Mouse (Mus musculus) T-helper 2 cell (primary cell): ENCODE measurements around the gene Rrp1b.
"Not testable (repeated sequence)": the region's sequence is repeated elsewhere in the genome, so short reads cannot be mapped to it uniquely, and the experiment has no call there.

ENCODE experiments used
- in situ Hi-C: fragments of 300-600 bp; cut with MboI, MseI; formaldehyde crosslinking; loops from one replicate; pipeline ENCODE4 v1.15.1; 2025; ENCODE audit warnings: high pct_unique_total_duplicates

The Rrp1b gene

GRCm38 (mm10) chr17:32028301-32028700 is 7.6 kb upstream of the Rrp1b start:
- in situ Hi-C loops, result loop anchor here (5.0 kb wide), 2 partner anchors 171 to 341 kb away; partner anchors contain the start of gene Sik1

- in situ Hi-C loops, result no loop called here
These were observed 4.2 kb upstream of the Rrp1b start for GRCm38 (mm10) chr17:32031684-32032083.

DNA sequence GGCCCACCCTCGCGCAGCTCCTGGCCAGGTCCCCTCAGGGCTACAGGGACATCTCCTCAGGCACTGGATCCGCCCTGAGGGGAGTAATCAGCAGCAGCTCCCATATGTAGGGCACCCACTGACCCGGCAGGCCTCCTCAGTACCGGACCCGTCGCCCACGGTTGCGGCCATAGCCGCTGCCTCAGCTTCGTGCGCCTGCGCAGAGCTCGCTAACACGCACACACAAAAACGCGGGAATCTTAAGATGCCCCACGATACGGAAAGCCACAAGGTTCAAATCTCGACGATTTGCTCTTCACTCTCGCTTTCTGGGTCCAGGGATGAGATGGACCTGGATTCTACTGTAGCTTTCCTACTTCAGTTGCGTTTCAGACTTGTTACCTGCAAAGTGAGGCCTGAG is 1.6 kb upstream of the Rrp1b start:
- in situ Hi-C loops, result no loop called here

DNA sequence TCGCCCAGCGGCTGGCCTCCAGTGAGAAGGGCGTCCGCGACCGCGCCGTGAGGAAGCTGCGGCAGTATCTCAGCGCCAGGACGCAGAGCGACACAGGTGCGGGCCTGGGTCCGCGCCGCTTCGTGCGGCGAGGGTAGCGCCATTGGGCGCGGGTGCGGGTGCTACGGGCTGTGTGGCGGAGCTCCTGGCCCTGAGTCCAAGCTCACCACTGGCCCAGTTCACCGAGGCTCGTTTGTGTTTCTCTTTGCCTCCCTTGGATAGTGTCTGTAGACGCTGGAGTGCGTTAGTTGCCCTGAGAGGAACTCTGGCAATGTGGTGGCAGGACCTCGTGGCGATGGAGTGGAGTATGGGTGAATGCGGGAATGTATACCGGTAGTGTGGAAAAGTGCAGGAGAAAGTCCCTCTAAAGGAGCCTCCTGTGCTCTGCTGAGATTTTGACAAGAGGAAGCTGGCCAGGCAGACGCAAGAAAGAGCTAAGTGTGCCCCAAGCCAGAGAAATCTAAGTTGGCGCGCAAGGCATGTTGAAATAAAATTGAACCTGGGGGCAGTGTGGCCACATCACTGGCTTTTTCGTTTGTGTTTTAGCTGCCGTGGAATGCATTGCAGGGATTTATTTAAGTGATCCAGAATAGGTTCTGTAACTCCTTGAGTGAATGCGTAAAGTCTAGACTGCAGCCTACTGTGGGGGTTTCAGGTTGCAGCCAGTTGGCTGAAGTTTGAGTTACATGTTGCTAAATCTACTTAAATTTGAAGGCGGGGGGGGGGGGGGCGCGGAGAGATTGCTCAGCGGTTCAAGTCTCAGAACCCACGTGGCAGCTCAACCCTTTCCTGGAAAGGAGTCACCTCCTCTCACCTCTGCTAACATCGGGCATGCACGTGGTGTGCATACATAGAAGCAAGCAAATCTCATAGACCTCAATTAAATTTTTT is 874 bp downstream of the Rrp1b start:
- in situ Hi-C loops, result no loop called here

DNA sequence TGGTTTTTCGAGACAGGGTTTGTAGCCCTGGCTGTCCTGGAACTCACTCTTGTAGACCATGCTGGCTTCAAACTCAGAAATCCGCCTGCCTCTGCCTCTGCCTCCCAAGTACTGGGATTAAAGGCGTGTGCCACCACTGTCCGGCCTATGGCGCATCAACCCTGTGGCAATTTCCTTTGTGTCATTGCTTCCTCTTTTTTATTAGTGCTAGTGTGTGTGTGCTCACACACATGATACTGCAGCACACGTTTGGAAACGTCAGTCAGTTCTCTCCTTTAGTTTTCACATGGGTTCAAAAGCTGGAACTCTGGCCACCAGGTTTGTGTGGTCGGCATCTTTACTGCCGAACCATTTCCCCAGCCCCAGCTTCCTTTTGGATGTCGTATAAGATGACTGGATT is 4.4 kb downstream of the Rrp1b start:
- in situ Hi-C loops, result no loop called here

GRCm38 (mm10) chr17:32046541-32046940 is 10.6 kb downstream of the Rrp1b start:
- in situ Hi-C loops, result no loop called here

- in situ Hi-C loops, result no loop called here
These were observed 12.5 kb downstream of the Rrp1b start for GRCm38 (mm10) chr17:32048351-32048750.

- in situ Hi-C loops, result no loop called here
These were observed 14.0 kb downstream of the Rrp1b start for GRCm38 (mm10) chr17:32049914-32050313.

GRCm38 (mm10) chr17:32050609-32051008 is 14.7 kb downstream of the Rrp1b start:
- in situ Hi-C loops, result no loop called here

DNA sequence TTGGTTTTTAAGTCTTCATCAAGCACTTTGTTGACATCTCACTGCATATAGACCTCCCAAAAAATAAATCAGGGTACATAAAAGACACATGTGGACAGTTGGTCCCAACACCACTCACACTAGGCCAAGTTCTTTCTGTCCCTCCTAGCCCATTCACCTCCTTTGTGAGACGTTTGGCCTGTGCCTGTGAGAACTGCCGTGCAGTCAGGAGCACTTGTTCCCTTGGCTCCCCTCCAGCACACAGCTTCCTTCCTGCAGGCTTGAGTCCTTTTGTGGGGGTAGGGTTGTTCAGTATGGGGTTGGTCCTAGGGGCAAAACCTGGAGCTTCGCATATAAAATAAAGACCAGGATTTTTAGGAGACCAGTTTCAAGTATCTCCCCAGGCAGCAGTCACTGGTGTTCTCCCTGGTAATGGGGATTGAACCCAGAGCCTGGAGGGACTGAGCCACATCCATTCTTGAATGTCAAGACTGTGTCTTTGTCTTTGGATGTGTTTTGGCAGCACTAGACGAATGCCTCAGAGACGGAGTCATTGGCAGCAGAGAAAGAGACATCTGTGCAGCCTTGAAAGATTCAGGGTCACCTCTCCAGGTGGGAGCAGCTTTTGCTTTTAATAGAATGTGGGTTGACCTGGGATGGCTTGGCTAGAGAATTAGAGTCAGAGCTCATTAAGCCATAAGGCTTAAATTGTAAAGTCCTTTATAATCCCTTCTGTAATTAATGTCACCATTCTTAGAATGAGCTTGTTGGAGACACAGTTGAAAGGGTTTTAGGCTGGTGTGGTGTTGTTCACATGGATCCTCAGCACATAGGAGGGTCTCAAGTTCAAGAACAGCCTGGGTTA is 16.6 kb downstream of the Rrp1b start:
- in situ Hi-C loops, result no loop called here

GRCm38 (mm10) chr17:32053677-32054076 is 17.8 kb downstream of the Rrp1b start:
- in situ Hi-C loops, result no loop called here

DNA sequence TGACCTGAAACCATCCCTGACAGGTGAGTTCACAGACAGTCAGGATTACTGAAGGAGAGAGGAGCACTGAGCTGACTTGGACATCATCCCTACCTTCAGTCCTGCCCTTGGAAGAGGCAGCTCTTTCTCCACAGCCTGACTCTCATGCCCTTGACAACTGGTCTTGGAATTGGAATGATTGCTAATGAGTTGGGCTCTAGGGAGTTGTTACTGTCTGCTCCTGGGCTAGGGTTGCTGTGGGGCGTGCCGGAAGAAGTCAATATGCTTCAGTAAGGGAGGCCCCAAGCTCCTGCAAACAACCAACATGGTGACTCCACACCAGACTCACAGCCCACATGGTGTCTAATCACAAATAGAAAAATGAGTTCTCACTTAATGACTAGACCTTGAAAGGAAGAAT is 21.9 kb downstream of the Rrp1b start:
- in situ Hi-C loops, result no loop called here

DNA sequence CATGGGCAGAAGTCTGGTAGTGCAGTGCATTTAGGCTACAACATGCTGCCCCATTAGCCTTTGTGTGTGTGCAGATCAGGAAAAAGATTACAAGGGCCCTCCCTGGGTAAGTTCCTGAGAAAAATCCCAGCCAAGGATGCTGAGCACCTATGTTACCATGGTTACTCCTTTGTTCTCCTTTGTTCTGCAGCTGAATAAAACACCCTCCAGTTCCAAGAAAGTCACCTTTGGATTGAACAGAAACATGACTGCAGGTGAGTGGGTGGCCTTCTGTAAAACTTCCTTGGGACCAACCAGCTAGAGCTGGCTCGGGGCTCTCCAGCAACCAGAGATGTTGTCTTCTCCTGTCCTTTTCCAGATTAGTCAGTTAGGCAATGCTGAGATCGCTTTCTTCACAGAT is 23.2 kb downstream of the Rrp1b start:
- in situ Hi-C loops, result no loop called here

- in situ Hi-C loops, result no loop called here
These were observed 25.3 kb downstream of the Rrp1b start for GRCm38 (mm10) chr17:32061219-32061618.

DNA sequence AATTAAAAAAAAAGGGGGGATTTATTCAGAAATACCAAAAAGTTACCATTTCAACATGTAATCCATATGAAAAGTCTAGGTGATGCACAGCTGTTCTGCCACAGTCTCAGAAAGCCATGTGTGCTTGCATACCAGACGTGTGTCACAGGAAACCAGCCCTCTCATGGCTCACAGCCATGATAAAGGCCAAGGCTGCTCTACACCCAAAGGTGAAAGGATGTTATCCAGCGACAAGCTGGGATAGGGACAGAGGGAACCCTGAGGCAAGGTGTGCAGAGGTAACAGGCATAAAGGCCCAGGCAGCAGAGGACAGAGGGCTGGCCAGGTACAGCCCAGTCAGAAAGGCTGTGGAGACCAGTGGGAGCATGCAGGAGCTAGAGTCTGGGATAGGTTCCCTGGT is 27.8 kb downstream of the Rrp1b start:
- in situ Hi-C loops, result no loop called here

DNA sequence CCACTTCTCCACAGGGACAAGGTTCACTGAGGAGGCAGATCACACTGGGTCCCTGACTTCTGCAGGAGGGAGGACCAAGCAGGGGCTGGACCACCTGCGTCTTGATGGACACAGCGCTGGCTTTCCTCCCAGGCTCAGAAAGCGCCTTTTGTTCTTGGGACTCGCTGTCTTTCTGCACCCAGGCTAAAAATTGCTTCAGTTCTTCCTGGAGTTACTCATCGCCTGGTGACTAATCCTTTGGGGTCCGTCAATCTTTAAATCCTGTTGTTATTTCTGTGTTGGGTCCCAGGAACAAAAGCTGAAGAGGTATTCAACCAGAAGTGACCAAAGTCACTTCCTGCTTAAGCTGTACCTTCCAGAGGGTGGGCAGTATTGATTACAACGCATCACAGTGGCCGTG is 28.9 kb downstream of the Rrp1b start:
- in situ Hi-C loops, result not testable (repeated sequence)

DNA sequence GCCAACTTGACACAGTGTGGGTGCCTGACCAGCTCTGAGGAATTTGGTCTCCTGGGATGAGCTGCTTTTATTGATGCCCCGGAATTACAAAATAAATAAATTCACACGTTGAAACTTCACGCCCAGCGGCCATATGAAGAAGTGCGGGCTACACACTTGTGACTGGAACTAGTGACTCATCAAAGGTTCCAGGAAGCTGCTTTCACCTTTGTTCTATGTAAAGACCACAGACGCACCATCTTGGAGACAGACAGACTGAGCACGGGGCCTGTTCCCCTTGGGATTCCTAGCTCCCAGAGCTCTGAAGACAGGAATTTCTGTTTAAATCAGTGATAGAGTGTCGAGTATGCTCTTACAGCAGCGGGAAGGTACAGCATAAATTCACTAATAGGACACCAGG is 31.6 kb downstream of the Rrp1b start:
- in situ Hi-C loops, result no loop called here

DNA sequence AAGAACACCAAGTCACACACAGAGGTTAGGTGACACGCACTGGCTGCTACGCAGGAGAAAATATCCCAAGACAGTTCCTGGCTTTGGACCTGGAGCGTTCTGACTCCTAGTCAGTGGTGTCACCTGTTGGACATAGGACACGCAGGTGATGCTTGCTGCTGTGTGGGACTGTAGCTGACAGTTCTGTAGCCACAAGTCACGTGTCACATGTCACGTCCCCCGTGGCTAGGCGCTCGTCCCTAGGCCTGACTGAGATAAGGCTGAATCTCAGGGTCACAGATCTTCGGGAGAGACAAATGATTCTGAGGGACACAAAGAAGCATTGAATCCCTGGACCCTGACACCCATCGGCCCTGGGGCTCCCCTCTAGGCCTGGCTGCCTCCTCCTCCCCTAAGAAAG is 32.5 kb downstream of the Rrp1b start:
- in situ Hi-C loops, result no loop called here

GRCm38 (mm10) chr17:32068810-32069209 is 32.9 kb downstream of the Rrp1b start:
- in situ Hi-C loops, result no loop called here

DNA sequence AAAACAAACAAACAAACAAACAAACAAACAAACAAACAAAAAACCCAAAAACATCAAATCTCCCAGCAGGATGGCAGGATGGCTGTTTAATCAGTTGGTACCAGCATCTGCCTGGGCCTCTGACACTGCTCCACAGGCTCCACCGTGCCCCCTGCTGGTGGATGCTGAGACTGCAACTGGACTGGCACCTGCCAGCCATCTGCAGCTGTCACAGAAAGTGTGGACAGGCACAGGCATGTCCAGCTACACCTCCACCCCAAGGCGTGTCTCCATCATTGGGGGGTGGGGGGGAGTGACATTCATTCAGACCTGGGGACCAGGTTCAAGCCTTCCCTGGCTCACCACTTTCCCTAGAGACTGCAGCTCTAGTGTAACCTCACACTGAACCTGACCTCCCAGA is 37.5 kb downstream of the Rrp1b start:
- in situ Hi-C loops, result no loop called here

GRCm38 (mm10) chr17:32074658-32075057 is 38.8 kb downstream of the Rrp1b start:
- in situ Hi-C loops, result no loop called here

GRCm38 (mm10) chr17:32075164-32075563 is 39.3 kb downstream of the Rrp1b start:
- in situ Hi-C loops, result no loop called here

GRCm38 (mm10) chr17:32083351-32083750 is 47.5 kb downstream of the Rrp1b start:
- in situ Hi-C loops, result no loop called here
